Mouse (Mus musculus) stomach, embryonic 16.5 days (tissue): ENCODE results near the gene Shb. TPM values are rescaled to one million over a fixed set of nuclear protein-coding genes. Genes with fewer than 3 reads are reported as not detected.
"Not testable (repeated sequence)": the region's sequence is repeated elsewhere in the genome, so short reads cannot be mapped to it uniquely, and the experiment has no call there.

ENCODE experiments used
- ATAC-seq: fragments of 200-750 bp; cut with Nextera tagmentation; 2 replicates; pipeline ENCODE4 v1.8.0; 2017; ENCODE audit warnings: moderate number of reproducible peaks, moderate TSS enrichment; ENCODE audit not compliant: insufficient read depth, low FRiP score
- H3K27ac ChIP-seq: fragments of 300-500 bp; sonication (generic); 2 replicates; pipeline ENCODE4 v1.5.1; 2014; ENCODE audit warnings: low read length
- H3K27me3 ChIP-seq: fragments of 300-500 bp; sonication (generic); 2 replicates; pipeline ENCODE4 v1.6.1; 2014; ENCODE audit warnings: low read length, control low read depth, mixed read lengths; ENCODE audit not compliant: control insufficient read depth, insufficient read depth
- H3K36me3 ChIP-seq: fragments of 300-500 bp; sonication (generic); 2 replicates; pipeline ENCODE4 v1.6.1; 2014; ENCODE audit warnings: low read length; ENCODE audit not compliant: control insufficient read depth, insufficient read depth
- H3K4me1 ChIP-seq: fragments of 300-500 bp; sonication (generic); 2 replicates; pipeline ENCODE4 v1.6.1; 2014; ENCODE audit warnings: low read length, control low read depth, mixed read lengths; ENCODE audit not compliant: control insufficient read depth, insufficient read depth
- H3K4me2 ChIP-seq: fragments of 300-500 bp; sonication (generic); 2 replicates; pipeline ENCODE4 v1.6.1; 2014; ENCODE audit warnings: low read depth, low read length, mixed read lengths
- H3K4me3 ChIP-seq: fragments of 300-500 bp; sonication (generic); replicated peaks from 2 replicates; pipeline ENCODE4 v1.5.1; 2014; ENCODE audit warnings: mild to moderate bottlenecking, low read length
- H3K9ac ChIP-seq: fragments of 300-500 bp; sonication (generic); 2 replicates; pipeline ENCODE4 v1.6.1; 2014; ENCODE audit warnings: low read length
- H3K9me3 ChIP-seq: fragments of 300-500 bp; sonication (generic); replicated peaks from 2 replicates; pipeline ENCODE4 v1.6.1; 2016; ENCODE audit warnings: low read length, control low read depth; ENCODE audit not compliant: control insufficient read depth
- WGBS: fragments of 180-500 bp; shearing (Covaris S2); extraction: QIAGEN DNeasy Blood & Tissue Kit; methylation state at CpG from one replicate; pipeline ENCODE4 v1.1.7; 2014; 5-methylcytosine and 5-hydroxymethylcytosine counted together
- microRNA-seq: library from miRNA; unstranded; fragments of <30 nt; microRNA quantifications from one replicate; pipeline ENCODE4, GENCODE M21; 2016
- polyA plus RNA-seq: library from polyadenylated mRNA; unstranded; fragments of >200 nt; fragmentation: Nextera tagmentation; extraction: Ambion mirVana; gene quantifications from 2 replicates; pipeline ENCODE4 v1.2.1, GENCODE M21; 2015

Gene Shb
- polyA plus RNA-seq, 1 experiment from 2014 or later, result 2.7 TPM

- not testable (repeated sequence) for ATAC-seq, H3K4me1 ChIP-seq, H3K27me3 ChIP-seq, H3K9me3 ChIP-seq, H3K9ac ChIP-seq, H3K27ac ChIP-seq, H3K36me3 ChIP-seq, H3K4me3 ChIP-seq, H3K4me2 ChIP-seq
- 93% methylated on average over 5 of the region's 5 CpGs for WGBS
These were observed 145.0 kb downstream of the Shb start for GRCm38 (mm10) chr4:45387296-45387695.

GRCm38 (mm10) chr4:45382133-45382532 is 150.1 kb downstream of the Shb start:
- not testable (repeated sequence) for H3K9ac ChIP-seq, H3K27me3 ChIP-seq, H3K4me2 ChIP-seq, ATAC-seq, H3K4me3 ChIP-seq, H3K36me3 ChIP-seq, H3K9me3 ChIP-seq, H3K27ac ChIP-seq, H3K4me1 ChIP-seq
- WGBS, result 50% methylated on average over 2 of the region's 2 CpGs

- ATAC-seq, H3K36me3 ChIP-seq, H3K4me3 ChIP-seq, H3K4me1 ChIP-seq, H3K27me3 ChIP-seq, H3K9ac ChIP-seq, H3K27ac ChIP-seq, H3K4me2 ChIP-seq, H3K9me3 ChIP-seq: not testable (repeated sequence)
- 80% methylated on average over 10 of the region's 10 CpGs for WGBS
These were observed 151.2 kb downstream of the Shb start for GRCm38 (mm10) chr4:45380903-45381580.

GRCm38 (mm10) chr4:45376573-45376972 is 155.7 kb downstream of the Shb start:
- Histone ChIP-seq H3K36me3 (peaks cover 20% of the 10 kb centered on the region), H3K9ac (no peak overlapping the region), H3K27ac (no peak overlapping the region), H3K9me3 (no peaks in the 10 kb centered on the region), H3K4me2 (no peak overlapping the region), H3K4me1 (no peaks in the 10 kb centered on the region), H3K27me3 (no peaks in the 10 kb centered on the region), H3K4me3 (no peak overlapping the region)
- 87% methylated on average over 4 of the region's 4 CpGs for WGBS
- no peak for ATAC-seq

GRCm38 (mm10) chr4:45374879-45375278 is 157.4 kb downstream of the Shb start:
- 60% methylated on average over 5 of the region's 5 CpGs for WGBS
- H3K36me3 ChIP-seq, result peaks cover 20% of the 10 kb centered on the region
- no peak for ATAC-seq

More at GRCm38 (mm10) chr4:45374879-45375278, 157.4 kb downstream of the Shb start:
- Histone ChIP-seq H3K9me3 (no peaks in the 10 kb centered on the region), H3K27me3 (no peaks in the 10 kb centered on the region), H3K9ac (no peak overlapping the region), H3K4me1 (no peaks in the 10 kb centered on the region), H3K4me2 (no peak overlapping the region), H3K4me3 (no peak overlapping the region), H3K27ac (no peak overlapping the region)

Small RNA genes lying within 50 kb of the gene (microRNA-seq; reads per million reads assigned to microRNA genes)
- gene Gm22518 (not detected), gene Gm25692 (not detected)

Other genes with a start within 250 kb of the Shb start
- 14.0 and 14.8 TPM in 2 replicates for gene Trmt10b, start 235.3 kb downstream of the Shb start, polyA plus RNA-seq
- gene Dcaf10, start 190.4 kb downstream of the Shb start, polyA plus RNA-seq, result 7.6 and 8.0 TPM in 2 replicates
- gene Exosc3, start 189.7 kb downstream of the Shb start, polyA plus RNA-seq, result 66.0 and 67.5 TPM in 2 replicates
- gene Slc25a51, start 123.7 kb downstream of the Shb start, polyA plus RNA-seq, result 62.0 and 65.5 TPM in 2 replicates